Mouse (Mus musculus) kidney, adult 10 weeks (tissue): ENCODE measurements around the gene Unc5c. TPM values are rescaled to one million over a fixed set of nuclear protein-coding genes. Genes with fewer than 3 reads are reported as not detected.

Experiments
- polyA plus RNA-seq: library from polyadenylated mRNA; stranded (reverse); fragments of 350-450 nt; fragmentation: Illumina TruSeq; extraction: RNeasy Lipid Tissue Mini Kit (QIAGEN cat#74804); gene quantifications from one replicate; pipeline ENCODE4 v1.2.3, GENCODE M21; 2014; ENCODE audit warnings: low read depth, low replicate concordance

Unc5c gene
- 12.1 TPM for polyA plus RNA-seq

GRCm38 (mm10) chr3:141465104-141465705 is at the start of gene Unc5c:
Gene Unc5c (plus strand): TSS chr3:141465216.

